Mouse (Mus musculus) monocyte, adult 59 days (primary cell): Measurements from ENCODE around the gene Blm. TPM values are rescaled to one million over a fixed set of nuclear protein-coding genes. Genes with fewer than 3 reads are reported as not detected.

Experiments
- total RNA-seq, 2 experiments: library from RNA; stranded (reverse); gene quantifications; one replicate each; pipeline ENCODE4 v1.2.4; 2023

Gene Blm
- total RNA-seq = 1 to 10 TPM; 4.5 to 8.8 TPM

DNA sequence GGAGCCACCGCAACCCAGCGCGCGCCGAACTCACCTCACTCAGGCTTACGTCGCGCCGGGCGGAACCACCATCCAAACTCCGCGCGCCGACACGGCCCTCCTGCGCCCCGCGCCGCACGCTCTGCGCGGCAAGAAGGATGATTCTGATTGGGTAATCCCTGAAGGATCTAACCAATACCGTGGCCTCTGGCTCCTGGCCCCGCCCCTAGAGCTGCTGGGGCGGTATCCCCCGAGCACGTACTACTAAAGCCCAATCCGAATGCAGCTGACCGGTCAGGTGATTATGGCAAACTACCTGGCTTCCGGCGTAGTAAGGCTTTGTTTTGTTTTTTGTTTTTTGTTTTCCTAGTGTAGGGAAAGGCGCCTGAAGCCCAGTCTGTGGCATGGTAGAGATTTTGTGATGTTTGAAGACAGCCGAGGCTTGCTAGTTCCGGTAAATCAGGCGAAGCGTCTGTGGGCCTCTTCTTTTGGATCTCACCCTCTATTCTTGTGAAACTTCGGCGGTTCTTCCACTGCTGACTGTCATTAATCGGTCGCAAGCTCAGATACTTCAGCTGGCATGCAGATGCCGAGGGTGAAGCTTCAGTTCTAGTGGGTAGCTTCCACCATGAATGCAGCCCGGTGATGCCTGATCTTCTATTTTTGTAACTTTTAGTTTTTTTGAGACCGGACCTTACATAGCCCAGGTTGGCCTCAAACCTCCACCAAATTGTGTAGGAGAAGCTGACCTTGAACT, at the start of gene Blm:
Blm (minus strand) TSS at position 111 of the 736 bp plus-strand sequence.

DNA sequence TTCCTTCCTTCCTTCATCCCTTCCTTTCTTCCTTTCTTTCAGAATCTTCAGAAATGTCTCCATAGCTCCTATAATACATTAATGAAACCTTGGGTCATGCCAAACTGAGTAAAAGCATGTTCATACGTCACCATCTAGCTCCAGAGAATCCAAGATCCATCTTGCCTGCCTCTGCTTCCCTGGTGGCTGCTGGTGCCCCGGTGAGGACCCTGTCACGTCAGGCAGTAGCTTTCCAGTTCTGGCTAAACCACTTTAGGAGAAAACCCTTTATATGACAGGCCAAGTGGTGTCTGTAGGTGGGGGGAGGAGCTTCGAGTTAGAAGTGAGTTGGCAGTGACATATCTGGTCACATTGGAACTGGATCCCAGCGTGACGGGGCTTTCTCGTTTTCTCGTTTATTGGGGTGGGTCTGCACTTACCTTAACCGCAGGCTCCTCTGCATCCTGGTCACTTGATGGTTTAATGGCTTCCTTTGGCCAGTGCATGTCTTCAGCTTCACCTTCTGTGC, 129.7 kb downstream of the Blm start, which contains the start of gene Furin:
Furin (minus strand) TSS at position 249 of the 508 bp plus-strand sequence.

Other genes starting within 250 kb of the Blm start
- 1 to 10 TPM; 2.8 to 5.4 TPM for gene Prc1, start 240.7 kb downstream of the Blm start, total RNA-seq
- 1 to 10 TPM; 5.6 to 7.4 TPM for gene Rccd1, start 210.7 kb downstream of the Blm start, total RNA-seq
- 10 to 100 TPM; 49.7 to 51.2 TPM for gene Unc45a, start 194.1 kb downstream of the Blm start, total RNA-seq
- 1 to 10 TPM; 6.3 to 8.1 TPM for gene Hddc3, start 192.0 kb downstream of the Blm start, total RNA-seq
- 10 to 100 TPM; 58.5 to 59.3 TPM for gene Man2a2, start 163.7 kb downstream of the Blm start, total RNA-seq
- gene Fes, start 147.2 kb downstream of the Blm start, total RNA-seq = 100 to 1,000 TPM; 460 to 463 TPM
- 100 to 1,000 TPM; 207 to 214 TPM for gene Furin, start 129.7 kb downstream of the Blm start, total RNA-seq
- gene Crtc3, start 153.8 kb upstream of the Blm start, total RNA-seq = 10 to 100 TPM; 29.7 to 34.9 TPM